12 mouse cellular contexts compared by ENCODE assay signal in genomic region chr8:107133881-107134280, GRCm38 (mm10). TPM values are rescaled to one million over a fixed set of nuclear protein-coding genes. Genes with fewer than 3 reads are reported as not detected.
DNase-seq lines count a peak whose midpoint lies in the region; ATAC-seq lines count a peak whose summit lies in the region.
"Had no signal": no experiment of that assay in that cellular context is flagged by ENCODE, and none has a peak within 500 bp of the region (broad histone marks: within the 10 kb centered on the region; RNA-seq: fewer than 3 reads in every experiment).

No protein-coding gene starts in this region.

- no peaks in the 10 kb centered on the region for H3K27me3 ChIP-seq in midbrain, embryonic 10.5 days (ENCODE audit: low read depth, poor library complexity, severe bottlenecking)
- H3K27me3 ChIP-seq in midbrain, embryonic 13.5 days = no peaks in the 10 kb centered on the region
- H3K27me3 ChIP-seq in kidney, embryonic 14.5 days (ENCODE audit: control insufficient read depth, insufficient read depth, low read length) = no peaks in the 10 kb centered on the region
- no peaks in the 10 kb centered on the region for H3K27me3 ChIP-seq in stomach, embryonic 16.5 days (ENCODE audit: control insufficient read depth, insufficient read depth, low read length)
- H3K27me3 ChIP-seq: lung, embryonic 15.5 days; neural tube, embryonic 12.5 days had no signal

- no peak overlapping the region for H3K4me2 ChIP-seq in midbrain, embryonic 13.5 days (replicated peaks)
- H3K4me2 ChIP-seq in kidney, embryonic 14.5 days (replicated peaks; ENCODE audit: low read depth, low read length) = no peak overlapping the region
- no peak overlapping the region for H3K4me2 ChIP-seq in stomach, embryonic 16.5 days (ENCODE audit: low read depth, low read length)
- H3K4me2 ChIP-seq: lung, embryonic 15.5 days; neural tube, embryonic 12.5 days had no signal

- peaks cover 34% of the 10 kb centered on the region for H3K4me1 ChIP-seq in midbrain, embryonic 10.5 days
- 0 out of 2 replicates have a peak, but pooled peaks cover 6% of the 10 kb centered on the region for H3K4me1 ChIP-seq in midbrain, embryonic 13.5 days (replicated peaks)
- H3K4me1 ChIP-seq in kidney, embryonic 14.5 days (ENCODE audit: control insufficient read depth, insufficient read depth, low read length) = peaks cover 36% of the 10 kb centered on the region
- H3K4me1 ChIP-seq in stomach, embryonic 16.5 days (ENCODE audit: control insufficient read depth, insufficient read depth, low read length) = peaks cover 16% of the 10 kb centered on the region
- H3K4me1 ChIP-seq: neural tube, embryonic 12.5 days had no signal

- WGBS in midbrain, embryonic 10.5 days = 71% methylated on average over 6 of the region's 6 CpGs
- 64% methylated on average over 6 of the region's 6 CpGs for WGBS in midbrain, embryonic 13.5 days
- WGBS in kidney, embryonic 14.5 days = 61% methylated on average over 6 of the region's 6 CpGs
- WGBS in stomach, embryonic 16.5 days = 55% methylated on average over 6 of the region's 6 CpGs

- no peak overlapping the region for H3K9ac ChIP-seq in midbrain, embryonic 13.5 days (replicated peaks)
- H3K9ac ChIP-seq in kidney, embryonic 14.5 days (ENCODE audit: low read depth, low read length) = no peak overlapping the region
- no peak overlapping the region for H3K9ac ChIP-seq in stomach, embryonic 16.5 days (ENCODE audit: low read length)
- H3K9ac ChIP-seq: lung, embryonic 15.5 days; neural tube, embryonic 12.5 days had no signal

- H3K9me3 ChIP-seq in midbrain, embryonic 10.5 days (replicated peaks) = no peaks in the 10 kb centered on the region
- no peaks in the 10 kb centered on the region for H3K9me3 ChIP-seq in midbrain, embryonic 13.5 days
- no peaks in the 10 kb centered on the region for H3K9me3 ChIP-seq in kidney, embryonic 14.5 days (ENCODE audit: control insufficient read depth, low read length)
- no peaks in the 10 kb centered on the region for H3K9me3 ChIP-seq in stomach, embryonic 16.5 days (replicated peaks; ENCODE audit: control insufficient read depth, low read length)
- H3K9me3 ChIP-seq: lung, embryonic 15.5 days; neural tube, embryonic 12.5 days had no signal

- no peak overlapping the region for H3K4me3 ChIP-seq in midbrain, embryonic 10.5 days
- H3K4me3 ChIP-seq in midbrain, embryonic 13.5 days (replicated peaks) = no peak overlapping the region
- H3K4me3 ChIP-seq in kidney, embryonic 14.5 days (ENCODE audit: low read length) = no peak overlapping the region
- no peak overlapping the region for H3K4me3 ChIP-seq in stomach, embryonic 16.5 days (replicated peaks; ENCODE audit: low read length)
- H3K4me3 ChIP-seq: lung, embryonic 15.5 days; neural tube, embryonic 12.5 days had no signal

- peak; percentile 52 for ATAC-seq in frontal cortex, adult (ENCODE audit: low TSS enrichment)
- no peak for ATAC-seq in midbrain, embryonic 13.5 days
- ATAC-seq in kidney, embryonic 14.5 days (ENCODE audit: low FRiP score, low TSS enrichment) = no peak
- peak; percentile 73; the same call in 1 of the 2 replicates for ATAC-seq in stomach, embryonic 16.5 days (ENCODE audit: insufficient read depth, low FRiP score)

- DNase-seq in frontal cortex, postnatal 25 days (ENCODE audit: low spot score in 2 of 2) = no peak
- no peak for DNase-seq in midbrain, embryonic 10.5 days (ENCODE audit: low spot score)
- DNase-seq in natural killer cell, adult 2 months (ENCODE audit: low spot score in 2 of 2) = no peak
- DNase-seq in cerebellum, postnatal 36 days = no peak
- DNase-seq: B cell, adult 2 months; gastrocnemius, postnatal 10 days had no signal

- H3K36me3 ChIP-seq in midbrain, embryonic 10.5 days = no peaks in the 10 kb centered on the region
- H3K36me3 ChIP-seq in midbrain, embryonic 13.5 days = no peaks in the 10 kb centered on the region
- no peaks in the 10 kb centered on the region for H3K36me3 ChIP-seq in kidney, embryonic 14.5 days (ENCODE audit: control insufficient read depth, insufficient read depth, low read length)
- H3K36me3 ChIP-seq in stomach, embryonic 16.5 days (ENCODE audit: control insufficient read depth, insufficient read depth, low read length) = no peaks in the 10 kb centered on the region
- H3K36me3 ChIP-seq: lung, embryonic 15.5 days; neural tube, embryonic 12.5 days had no signal

- peak overlapping the region; percentile 10; the same call in 1 of the 2 replicates for H3K27ac ChIP-seq in midbrain, embryonic 10.5 days (replicated peaks)
- H3K27ac ChIP-seq in midbrain, embryonic 13.5 days = no peak overlapping the region
- peak overlapping the region; percentile 59; the same call in 1 of the 2 replicates for H3K27ac ChIP-seq in kidney, embryonic 14.5 days (ENCODE audit: low read depth, low read length)
- peak overlapping the region; percentile 48; the same call in 1 of the 2 replicates for H3K27ac ChIP-seq in stomach, embryonic 16.5 days (ENCODE audit: low read length)
- H3K27ac ChIP-seq: lung, embryonic 15.5 days; neural tube, embryonic 12.5 days had no signal

RNA-seq across cellular contexts. Expression of gene Cyb5b, which starts 16.6 kb away (rescaled TPM):
- 164 and 175 TPM in 2 replicates for polyA plus RNA-seq in midbrain, embryonic 10.5 days (2016; fragmentation: Nextera tagmentation; extraction: Ambion mirVana)
- polyA plus RNA-seq in midbrain, embryonic 13.5 days (2015; fragmentation: Nextera tagmentation; extraction: Ambion mirVana) = 114 and 116 TPM in 2 replicates
- polyA plus RNA-seq in kidney, embryonic 14.5 days (2014; fragmentation: Nextera tagmentation; extraction: Ambion mirVana) = 67.0 and 152 TPM in 2 replicates
- 104 and 106 TPM in 2 replicates for polyA plus RNA-seq in stomach, embryonic 16.5 days (2015; fragmentation: Nextera tagmentation; extraction: Ambion mirVana)

RNA-seq across cellular contexts. Expression of gene Terf2, which starts 37.5 kb away (rescaled TPM):
- polyA plus RNA-seq in midbrain, embryonic 10.5 days (2016; fragmentation: Nextera tagmentation; extraction: Ambion mirVana) = 19.1 and 19.6 TPM in 2 replicates
- 26.9 and 29.3 TPM in 2 replicates for polyA plus RNA-seq in midbrain, embryonic 13.5 days (2015; fragmentation: Nextera tagmentation; extraction: Ambion mirVana)
- polyA plus RNA-seq in kidney, embryonic 14.5 days (2014; fragmentation: Nextera tagmentation; extraction: Ambion mirVana) = 15.8 and 19.2 TPM in 2 replicates
- 13.1 and 14.0 TPM in 2 replicates for polyA plus RNA-seq in stomach, embryonic 16.5 days (2015; fragmentation: Nextera tagmentation; extraction: Ambion mirVana)

Comparison
In these comparisons a context has a peak if more than half of its experiments do, and no peak if none do; other contexts are left out.
1. ATAC-seq: peak in frontal cortex, adult (single experiment) and stomach, embryonic 16.5 days (single experiment); none in midbrain, embryonic 13.5 days (single experiment) and kidney, embryonic 14.5 days (single experiment).